Mouse (Mus musculus): ENCODE data around the gene Nap1l3.

The Nap1l3 gene

GRCm38 (mm10) chrX:122396781-122397581 lies at the start of gene Nap1l3:
Gene Nap1l3 (minus strand): TSS chrX:122397401.
- DNase-seq, result peak; percentile 70

GRCm38 (mm10) chrX:122397652-122398051 lies 451 bp upstream of the Nap1l3 start:
- no peak for DNase-seq

Data from right cerebral cortex, postnatal 25 days (tissue).